Mouse (Mus musculus): Measurements from ENCODE around the gene Katnb1. TPM values are rescaled to one million over a fixed set of nuclear protein-coding genes. Genes with fewer than 3 reads are reported as not detected.

The Katnb1 gene
- polyA plus RNA-seq (2014; fragmentation: Nextera tagmentation; extraction: Ambion mirVana): 15.0 and 15.2 TPM in 2 replicates

DNA sequence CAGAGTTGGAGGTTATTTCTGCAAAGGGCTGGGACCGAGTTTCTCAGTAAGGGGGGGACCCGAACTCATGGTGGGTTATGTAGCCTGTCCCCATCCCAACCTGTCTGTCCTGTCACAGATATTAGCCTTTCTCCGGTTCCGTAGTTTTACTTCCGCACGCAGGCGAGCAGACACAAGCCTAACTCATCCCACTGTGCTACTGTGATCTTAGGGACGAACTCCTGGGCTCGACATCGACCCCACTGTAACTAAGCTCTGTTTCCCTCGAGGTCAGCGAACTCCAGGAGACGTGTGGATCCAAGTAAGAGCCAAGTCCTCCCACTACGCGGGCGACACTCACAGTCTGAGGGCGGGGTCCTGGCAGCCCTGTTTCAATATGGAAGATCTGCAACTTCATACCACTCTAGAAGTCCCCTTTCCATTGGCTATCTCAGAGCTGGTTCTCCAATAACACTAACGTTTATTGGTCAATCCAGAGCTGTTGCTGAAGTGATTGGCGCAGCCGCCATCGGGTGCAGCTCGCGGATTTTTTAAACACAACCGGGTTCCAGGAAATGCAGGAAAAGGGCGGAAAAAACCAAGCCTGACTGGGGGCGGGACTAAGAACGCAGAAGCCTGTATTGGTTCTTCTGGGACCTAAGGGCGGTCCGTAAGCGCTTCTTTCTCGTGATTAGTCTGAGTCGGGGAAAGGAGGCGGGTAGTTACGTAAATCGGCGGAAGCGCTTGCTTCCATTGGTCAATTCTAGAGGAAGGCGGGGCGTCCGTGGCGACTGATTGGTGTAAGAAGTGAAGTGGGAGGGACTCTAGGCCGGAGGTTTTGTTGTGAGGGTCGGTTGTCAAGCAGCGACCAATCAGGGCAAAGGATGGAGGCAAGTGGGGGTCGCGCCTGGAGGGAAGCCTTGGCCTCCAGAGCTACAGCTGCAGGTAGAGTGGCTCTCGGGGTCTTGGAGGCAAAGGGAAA is at the start of gene Katnb1:
Gene Katnb1, plus strand, starts transcription at position 806 of the 961 bp plus-strand sequence.
- no peaks in the 10 kb centered on the region for H3K27me3 ChIP-seq (ENCODE audit: control insufficient read depth, insufficient read depth, low read length)
- H3K9me3 ChIP-seq (ENCODE audit: control insufficient read depth, low read length): no peaks in the 10 kb centered on the region
- H3K4me1 ChIP-seq (ENCODE audit: control insufficient read depth in 2 of 2, insufficient read depth in 2 of 2, low read length in 2 of 2): peaks cover 6 to 9% of the 10 kb centered on the region in 2 experiments; a peak in 3 of 4 replicates
- peak within 1 kb of the TSS; percentile 56 to 75 for H3K27ac ChIP-seq (replicated peaks in 1 of 2; ENCODE audit: control insufficient read depth in 1 of 2, insufficient read depth in 1 of 2, low read depth in 2 of 2, low read length in 2 of 2)
- ATAC-seq (ENCODE audit: insufficient number of reproducible peaks, insufficient read depth, low FRiP score, low read depth): peak; percentile 96
- WGBS: under 1% methylated on average over 47 of the region's 47 CpGs
- H3K9ac ChIP-seq (ENCODE audit: low read length): peak within 1 kb of the TSS; percentile 76
- peaks cover 30% of the 10 kb centered on the region for H3K36me3 ChIP-seq (ENCODE audit: control insufficient read depth, insufficient read depth, low read length)
- H3K4me2 ChIP-seq (ENCODE audit: low read length): peak within 1 kb of the TSS; percentile 87
- peak within 1 kb of the TSS; percentile 61 to 90 for H3K4me3 ChIP-seq (ENCODE audit: control insufficient read depth in 1 of 2, insufficient read depth in 1 of 2, low read depth in 1 of 2, low read length in 2 of 2)

DNA sequence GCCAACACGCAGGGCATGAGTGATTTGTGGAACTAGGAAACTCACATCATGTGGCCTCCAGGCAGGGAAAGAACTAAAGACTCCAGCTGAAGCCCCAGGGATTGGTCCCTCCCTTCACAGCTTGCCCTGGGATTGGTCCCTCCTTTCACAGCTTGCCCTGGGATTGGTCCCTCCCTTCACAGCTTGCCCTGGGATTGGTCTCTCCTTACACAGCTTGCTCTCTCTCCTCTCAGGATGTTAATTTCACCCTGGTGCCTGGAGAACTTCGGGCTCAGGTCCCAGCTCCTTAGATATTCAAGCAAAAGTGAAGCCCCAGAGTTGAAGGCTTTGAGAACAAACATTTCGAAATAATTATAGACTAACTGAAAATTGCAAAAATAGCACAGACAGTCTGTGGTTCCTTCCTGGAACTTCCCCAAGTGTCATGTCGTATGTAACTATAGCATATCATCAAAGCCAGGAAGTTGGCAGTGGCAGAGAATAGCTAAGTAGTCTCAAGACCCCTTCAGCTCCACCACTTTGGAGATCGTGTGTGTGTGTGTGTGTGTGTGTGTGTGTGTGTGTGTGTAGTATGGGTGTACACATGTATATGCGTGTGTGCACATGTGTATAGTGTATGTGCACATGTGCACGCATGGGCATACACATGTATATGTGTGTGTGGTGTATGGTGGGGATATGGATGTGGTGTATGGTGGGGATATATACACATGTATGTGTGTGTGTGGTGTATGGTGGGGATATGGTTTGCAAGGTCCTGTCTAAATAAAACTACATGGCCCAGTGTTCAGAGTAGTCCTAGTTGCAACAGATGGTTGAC is 43.7 kb upstream of the Katnb1 start:
- 0 out of 2 replicates have a peak, but pooled peaks have one; percentile 37 for ATAC-seq (ENCODE audit: insufficient number of reproducible peaks, insufficient read depth, low FRiP score, low read depth)

DNA sequence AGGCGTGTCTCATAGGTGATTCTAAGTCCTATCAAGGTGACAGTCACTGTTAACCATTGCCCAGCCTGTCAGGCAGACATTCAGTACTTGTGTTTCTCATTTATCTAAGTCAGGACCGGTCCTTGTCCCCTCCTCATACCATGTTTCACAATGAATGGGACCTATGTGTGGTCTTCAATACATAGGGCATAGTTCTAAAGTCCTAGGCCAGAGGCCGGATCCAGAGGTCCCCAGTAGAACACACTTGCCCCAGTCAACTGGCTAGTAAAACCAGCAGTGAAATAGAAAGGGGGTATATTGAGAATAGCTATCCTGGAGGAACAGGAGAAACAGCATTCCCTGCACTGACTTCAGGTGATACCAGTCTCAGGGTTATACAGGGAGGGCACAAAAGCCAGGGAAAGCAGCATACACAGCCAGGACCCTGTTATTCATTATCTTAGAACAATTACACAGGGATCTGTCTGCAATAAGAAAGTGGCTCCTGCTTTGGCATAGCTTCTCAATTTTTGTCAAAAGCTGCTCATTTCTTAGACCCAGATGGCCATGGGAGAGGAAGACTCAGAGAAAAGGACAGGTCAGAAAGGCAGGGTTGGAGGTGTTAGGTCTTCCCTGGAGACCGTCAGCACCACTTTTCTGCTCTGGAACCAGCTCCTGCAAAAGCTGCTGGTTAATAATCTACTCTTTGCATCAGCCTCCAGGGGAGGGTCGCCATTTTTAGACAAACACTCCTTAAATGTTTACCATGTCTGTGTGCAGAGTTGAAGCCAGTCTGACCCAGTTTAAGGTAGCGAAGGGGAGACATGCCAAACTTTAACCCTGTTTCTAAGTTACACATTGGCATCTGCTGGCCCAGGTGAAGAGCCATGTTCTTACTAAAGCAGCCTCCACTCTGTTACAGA is 38.9 kb upstream of the Katnb1 start:
- no peak overlapping the region for H3K4me3 ChIP-seq (ENCODE audit: control insufficient read depth in 1 of 2, insufficient read depth in 1 of 2, low read depth in 1 of 2, low read length in 2 of 2)
- no peaks in the 10 kb centered on the region for H3K36me3 ChIP-seq (ENCODE audit: control insufficient read depth, insufficient read depth, low read length)
- no peaks in the 10 kb centered on the region for H3K27me3 ChIP-seq (ENCODE audit: control insufficient read depth, insufficient read depth, low read length)
- H3K4me2 ChIP-seq (ENCODE audit: low read length): no peak overlapping the region
- ATAC-seq (ENCODE audit: insufficient number of reproducible peaks, insufficient read depth, low FRiP score, low read depth): no peak
- no peak overlapping the region for H3K27ac ChIP-seq (replicated peaks in 1 of 2; ENCODE audit: control insufficient read depth in 1 of 2, insufficient read depth in 1 of 2, low read depth in 2 of 2, low read length in 2 of 2)
- H3K9ac ChIP-seq (ENCODE audit: low read length): no peak overlapping the region
- WGBS: 63% methylated on average over 6 of the region's 6 CpGs
- no peaks in the 10 kb centered on the region for H3K4me1 ChIP-seq (ENCODE audit: control insufficient read depth in 2 of 2, insufficient read depth in 2 of 2, low read length in 2 of 2)
- H3K9me3 ChIP-seq (ENCODE audit: control insufficient read depth, low read length): no peaks in the 10 kb centered on the region

More for the DNA sequence above, 43.7 kb upstream of the Katnb1 start:
- H3K9ac ChIP-seq (ENCODE audit: low read length): no peak overlapping the region
- no peaks in the 10 kb centered on the region for H3K36me3 ChIP-seq (ENCODE audit: control insufficient read depth, insufficient read depth, low read length)
- H3K27ac ChIP-seq (replicated peaks in 1 of 2; ENCODE audit: control insufficient read depth in 1 of 2, insufficient read depth in 1 of 2, low read depth in 2 of 2, low read length in 2 of 2): no peak overlapping the region
- no peaks in the 10 kb centered on the region for H3K27me3 ChIP-seq (ENCODE audit: control insufficient read depth, insufficient read depth, low read length)
- no peaks in the 10 kb centered on the region for H3K4me1 ChIP-seq (ENCODE audit: control insufficient read depth in 2 of 2, insufficient read depth in 2 of 2, low read length in 2 of 2)
- H3K4me3 ChIP-seq (ENCODE audit: control insufficient read depth in 1 of 2, insufficient read depth in 1 of 2, low read depth in 1 of 2, low read length in 2 of 2): no peak overlapping the region
- H3K4me2 ChIP-seq (ENCODE audit: low read length): no peak overlapping the region
- no peaks in the 10 kb centered on the region for H3K9me3 ChIP-seq (ENCODE audit: control insufficient read depth, low read length)
- 53% methylated on average over 7 of the region's 7 CpGs for WGBS

GRCm38 (mm10) chr8:95044811-95045210 is 36.2 kb upstream of the Katnb1 start:
- no peak overlapping the region for H3K4me2 ChIP-seq (ENCODE audit: low read length)
- no peak overlapping the region for H3K4me3 ChIP-seq (ENCODE audit: control insufficient read depth in 1 of 2, insufficient read depth in 1 of 2, low read depth in 1 of 2, low read length in 2 of 2)
- WGBS: 59% methylated on average over 4 of the region's 4 CpGs

GRCm38 (mm10) chr8:95046982-95047381 is 34.0 kb upstream of the Katnb1 start:
- no peaks in the 10 kb centered on the region for H3K36me3 ChIP-seq (ENCODE audit: control insufficient read depth, insufficient read depth, low read length)
- 43% methylated on average over 3 of the region's 3 CpGs for WGBS
- no peak for ATAC-seq (ENCODE audit: insufficient number of reproducible peaks, insufficient read depth, low FRiP score, low read depth)
- no peak overlapping the region for H3K9ac ChIP-seq (ENCODE audit: low read length)
- no peak overlapping the region for H3K4me3 ChIP-seq (ENCODE audit: control insufficient read depth in 1 of 2, insufficient read depth in 1 of 2, low read depth in 1 of 2, low read length in 2 of 2)
- no peak overlapping the region for H3K4me2 ChIP-seq (ENCODE audit: low read length)
- H3K27ac ChIP-seq (replicated peaks in 1 of 2; ENCODE audit: control insufficient read depth in 1 of 2, insufficient read depth in 1 of 2, low read depth in 2 of 2, low read length in 2 of 2): no peak overlapping the region
- H3K4me1 ChIP-seq (ENCODE audit: control insufficient read depth in 2 of 2, insufficient read depth in 2 of 2, low read length in 2 of 2): no peaks in the 10 kb centered on the region
- H3K9me3 ChIP-seq (ENCODE audit: control insufficient read depth, low read length): no peaks in the 10 kb centered on the region
- H3K27me3 ChIP-seq (ENCODE audit: control insufficient read depth, insufficient read depth, low read length): no peaks in the 10 kb centered on the region

More at GRCm38 (mm10) chr8:95044811-95045210, 36.2 kb upstream of the Katnb1 start:
- H3K27ac ChIP-seq (replicated peaks in 1 of 2; ENCODE audit: control insufficient read depth in 1 of 2, insufficient read depth in 1 of 2, low read depth in 2 of 2, low read length in 2 of 2): no peak overlapping the region
- H3K9me3 ChIP-seq (ENCODE audit: control insufficient read depth, low read length): no peaks in the 10 kb centered on the region
- H3K9ac ChIP-seq (ENCODE audit: low read length): no peak overlapping the region
- H3K4me1 ChIP-seq (ENCODE audit: control insufficient read depth in 2 of 2, insufficient read depth in 2 of 2, low read length in 2 of 2): no peaks in the 10 kb centered on the region
- no peaks in the 10 kb centered on the region for H3K36me3 ChIP-seq (ENCODE audit: control insufficient read depth, insufficient read depth, low read length)
- H3K27me3 ChIP-seq (ENCODE audit: control insufficient read depth, insufficient read depth, low read length): no peaks in the 10 kb centered on the region
- ATAC-seq (ENCODE audit: insufficient number of reproducible peaks, insufficient read depth, low FRiP score, low read depth): no peak

- H3K9me3 ChIP-seq (ENCODE audit: control insufficient read depth, low read length): no peaks in the 10 kb centered on the region
- H3K27ac ChIP-seq (replicated peaks in 1 of 2; ENCODE audit: control insufficient read depth in 1 of 2, insufficient read depth in 1 of 2, low read depth in 2 of 2, low read length in 2 of 2): no peak overlapping the region
- 64% methylated on average over 6 of the region's 6 CpGs for WGBS
- H3K4me2 ChIP-seq (ENCODE audit: low read length): no peak overlapping the region
- H3K9ac ChIP-seq (ENCODE audit: low read length): no peak overlapping the region
- H3K27me3 ChIP-seq (ENCODE audit: control insufficient read depth, insufficient read depth, low read length): no peaks in the 10 kb centered on the region
- no peaks in the 10 kb centered on the region for H3K36me3 ChIP-seq (ENCODE audit: control insufficient read depth, insufficient read depth, low read length)
- H3K4me3 ChIP-seq (ENCODE audit: control insufficient read depth in 1 of 2, insufficient read depth in 1 of 2, low read depth in 1 of 2, low read length in 2 of 2): no peak overlapping the region
- ATAC-seq (ENCODE audit: insufficient number of reproducible peaks, insufficient read depth, low FRiP score, low read depth): no peak
- no peaks in the 10 kb centered on the region for H3K4me1 ChIP-seq (ENCODE audit: control insufficient read depth in 2 of 2, insufficient read depth in 2 of 2, low read length in 2 of 2)
Measured at GRCm38 (mm10) chr8:95047884-95048680, 32.9 kb upstream of the Katnb1 start.
